Mouse (Mus musculus): ENCODE data around the gene Sbf2. TPM values are rescaled to one million over a fixed set of nuclear protein-coding genes. Genes with fewer than 3 reads are reported as not detected.

The Sbf2 gene
- polyA plus RNA-seq, 1 experiment: 49.9 TPM

DNA sequence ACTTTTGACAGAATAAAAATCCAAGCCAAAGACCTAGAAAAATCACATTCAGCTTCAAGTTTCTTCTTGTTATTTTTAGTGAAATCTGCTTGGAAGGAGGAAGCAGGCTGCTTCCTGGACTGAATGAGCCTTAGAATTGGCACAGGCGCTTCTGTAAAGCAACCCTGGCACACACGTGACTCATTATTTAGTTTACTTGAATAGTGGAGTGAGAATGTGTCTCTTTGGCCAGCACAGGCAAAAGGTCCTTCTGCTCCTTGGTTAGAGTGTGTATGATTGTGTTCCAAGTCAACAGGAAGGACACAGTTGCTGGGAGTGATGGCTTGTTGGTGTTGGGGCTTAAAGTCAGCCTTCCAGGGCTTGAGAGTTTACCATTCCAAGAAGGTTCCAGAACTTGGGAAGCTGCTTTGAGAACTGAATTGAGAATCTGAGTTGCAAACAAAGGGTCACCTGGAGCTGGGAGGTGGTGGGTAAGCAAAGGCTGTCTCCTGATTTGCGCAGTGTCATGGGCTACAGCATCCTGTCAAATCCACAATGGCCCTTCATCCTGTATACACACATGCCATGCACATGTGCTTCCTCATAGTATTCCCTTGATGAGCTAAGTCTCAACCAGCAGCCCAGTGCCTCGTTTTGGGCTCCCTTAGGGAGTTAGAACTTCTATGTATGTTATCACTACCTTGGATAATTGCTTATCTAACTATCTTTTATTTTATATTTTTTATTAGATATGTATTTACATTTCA is 354.6 kb downstream of the Sbf2 start:
- Histone ChIP-seq H3K4me1 (ENCODE audit: control insufficient read depth, insufficient read depth, low read length) (peaks cover 55% of the 10 kb centered on the region), H3K4me3 (ENCODE audit: insufficient read depth, low read length) (no peak overlapping the region), H3K27ac (ENCODE audit: insufficient read depth, low read depth, low read length) (peak overlapping the region; percentile 81)
- TF ChIP-seq CTCF (IDR thresholded peaks at IDR 0.05; ENCODE audit: low read depth, low read length) (no peak), POLR2A (IDR thresholded peaks at IDR 0.05; ENCODE audit: borderline replicate concordance, low read depth, low read length) (no peak)

DNA sequence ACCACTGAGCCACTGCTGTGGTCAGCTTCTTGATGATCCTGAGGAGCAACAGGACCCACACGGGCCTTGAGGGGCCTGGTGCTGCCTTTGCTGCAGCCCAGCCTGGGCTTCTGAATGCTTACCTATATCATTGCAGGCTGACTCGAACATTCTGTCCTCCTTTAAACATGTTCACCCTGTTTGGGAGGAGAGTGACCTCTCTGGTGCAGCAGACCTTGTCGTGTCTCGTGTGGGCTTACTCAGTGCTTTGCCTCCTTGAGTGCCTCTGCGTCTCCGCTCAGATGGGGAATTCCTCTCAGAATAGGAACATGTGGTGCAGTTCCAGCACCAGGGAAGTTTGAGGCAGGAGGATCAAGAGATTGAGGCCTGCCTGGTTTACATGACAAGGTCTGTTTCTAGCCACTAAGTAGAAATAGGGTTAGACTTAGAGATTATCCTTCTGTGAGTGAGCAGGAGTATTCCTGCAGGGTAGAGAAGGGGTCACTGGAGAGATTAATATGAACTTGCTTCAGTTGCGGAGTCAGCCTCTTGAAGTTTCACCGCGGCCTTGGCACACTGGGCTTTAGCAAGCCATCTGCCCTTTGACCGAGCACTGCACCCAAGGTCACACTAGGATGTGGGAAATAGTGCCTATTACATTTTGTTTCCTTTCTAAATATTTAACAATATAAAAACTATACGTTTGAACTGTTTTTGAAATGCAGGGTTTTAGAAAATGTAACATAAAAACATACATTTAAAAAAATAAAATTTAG is 356.3 kb downstream of the Sbf2 start:
- H3K27ac ChIP-seq (ENCODE audit: insufficient read depth, low read depth, low read length): peak overlapping the region; percentile 23; the same call in 1 of the 2 replicates
- H3K4me1 ChIP-seq (ENCODE audit: control insufficient read depth, insufficient read depth, low read length): peaks cover 55% of the 10 kb centered on the region
- H3K4me3 ChIP-seq (ENCODE audit: insufficient read depth, low read length): no peak overlapping the region
- TF ChIP-seq CTCF (IDR thresholded peaks at IDR 0.05; ENCODE audit: low read depth, low read length) (no peak), POLR2A (IDR thresholded peaks at IDR 0.05; ENCODE audit: borderline replicate concordance, low read depth, low read length) (no peak)

Other genes with a start within 250 kb of the Sbf2 start
- gene Adm, start 12.7 kb upstream of the Sbf2 start, polyA plus RNA-seq (2012; ENCODE audit: insufficient read depth, insufficient read length, missing spikeins): not detected in 2 replicates
- 43.3 and 44.5 TPM in 2 replicates for gene Ampd3, start 153.3 kb upstream of the Sbf2 start, polyA plus RNA-seq (2012; ENCODE audit: insufficient read depth, insufficient read length, missing spikeins)
- gene Rnf141, start 229.5 kb upstream of the Sbf2 start, polyA plus RNA-seq (2012; ENCODE audit: insufficient read depth, insufficient read length, missing spikeins): 40.9 and 48.6 TPM in 2 replicates
- not detected in 2 replicates for gene Lyve1, start 248.3 kb upstream of the Sbf2 start, polyA plus RNA-seq (2012; ENCODE audit: insufficient read depth, insufficient read length, missing spikeins)